Mouse (Mus musculus) stomach, embryonic 16.5 days (tissue): Measurements from ENCODE around the gene Exoc3l4. TPM values are rescaled to one million over a fixed set of nuclear protein-coding genes. Genes with fewer than 3 reads are reported as not detected.

Experiments used
- ATAC-seq: fragments of 200-750 bp; cut with Nextera tagmentation; 2 replicates; pipeline ENCODE4 v1.8.0; 2017; ENCODE audit warnings: moderate number of reproducible peaks, moderate TSS enrichment; ENCODE audit not compliant: insufficient read depth, low FRiP score
- H3K27ac ChIP-seq: fragments of 300-500 bp; sonication (generic); 2 replicates; pipeline ENCODE4 v1.5.1; 2014; ENCODE audit warnings: low read length
- H3K27me3 ChIP-seq: fragments of 300-500 bp; sonication (generic); 2 replicates; pipeline ENCODE4 v1.6.1; 2014; ENCODE audit warnings: low read length, control low read depth, mixed read lengths; ENCODE audit not compliant: control insufficient read depth, insufficient read depth
- H3K36me3 ChIP-seq: fragments of 300-500 bp; sonication (generic); 2 replicates; pipeline ENCODE4 v1.6.1; 2014; ENCODE audit warnings: low read length; ENCODE audit not compliant: control insufficient read depth, insufficient read depth
- H3K4me1 ChIP-seq: fragments of 300-500 bp; sonication (generic); 2 replicates; pipeline ENCODE4 v1.6.1; 2014; ENCODE audit warnings: low read length, control low read depth, mixed read lengths; ENCODE audit not compliant: control insufficient read depth, insufficient read depth
- H3K4me2 ChIP-seq: fragments of 300-500 bp; sonication (generic); 2 replicates; pipeline ENCODE4 v1.6.1; 2014; ENCODE audit warnings: low read depth, low read length, mixed read lengths
- H3K4me3 ChIP-seq: fragments of 300-500 bp; sonication (generic); replicated peaks from 2 replicates; pipeline ENCODE4 v1.5.1; 2014; ENCODE audit warnings: mild to moderate bottlenecking, low read length
- H3K9ac ChIP-seq: fragments of 300-500 bp; sonication (generic); 2 replicates; pipeline ENCODE4 v1.6.1; 2014; ENCODE audit warnings: low read length
- H3K9me3 ChIP-seq: fragments of 300-500 bp; sonication (generic); replicated peaks from 2 replicates; pipeline ENCODE4 v1.6.1; 2016; ENCODE audit warnings: low read length, control low read depth; ENCODE audit not compliant: control insufficient read depth
- WGBS: fragments of 180-500 bp; shearing (Covaris S2); extraction: QIAGEN DNeasy Blood & Tissue Kit; methylation state at CpG from one replicate; pipeline ENCODE4 v1.1.7; 2014; 5-methylcytosine and 5-hydroxymethylcytosine counted together
- polyA plus RNA-seq: library from polyadenylated mRNA; unstranded; fragments of >200 nt; fragmentation: Nextera tagmentation; extraction: Ambion mirVana; gene quantifications from 2 replicates; pipeline ENCODE4 v1.2.1, GENCODE M21; 2015

Exoc3l4 gene
- polyA plus RNA-seq, 1 experiment from 2014 or later, result 9.6 TPM

DNA sequence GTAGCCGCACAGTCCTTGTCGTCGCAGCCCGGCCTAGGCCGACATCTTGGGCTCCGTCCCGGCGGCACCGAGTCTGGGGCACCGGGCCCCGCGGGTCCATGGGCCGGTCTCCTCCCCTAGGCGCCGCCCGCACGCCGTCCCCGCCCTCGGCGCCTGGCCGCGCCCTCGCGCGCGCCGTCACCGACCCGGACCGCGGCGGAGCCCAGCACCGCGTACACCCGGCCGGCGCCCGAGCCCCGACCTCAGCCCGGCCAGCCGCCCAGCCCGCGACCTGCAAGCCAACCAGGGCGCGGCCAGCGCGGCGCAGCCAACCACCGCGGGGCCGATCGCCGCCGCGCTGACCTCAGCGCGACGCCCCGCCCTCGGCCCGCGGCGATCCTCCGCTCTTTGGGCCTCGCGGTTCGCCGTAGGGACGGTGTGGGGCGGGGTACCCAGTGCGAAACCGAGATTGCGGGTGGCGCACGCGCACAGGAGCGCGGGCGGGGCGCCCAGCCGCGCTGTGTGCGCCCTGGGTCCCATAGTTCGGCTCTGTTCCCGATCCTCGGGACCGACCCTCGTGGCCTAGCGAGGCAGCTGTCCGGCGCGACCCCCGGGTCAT lies 39.3 kb upstream of the Exoc3l4 start, which contains the start of gene Cdc42bpb:
TSS of gene Cdc42bpb (minus strand) at position 343 of the 598 bp plus-strand sequence.
- peak; percentile 93 for ATAC-seq
- no peaks in the 10 kb centered on the region for H3K27me3 ChIP-seq
- no peaks in the 10 kb centered on the region for H3K9me3 ChIP-seq
- under 1% methylated on average over 92 of the region's 94 CpGs for WGBS
- H3K36me3 ChIP-seq, result no peaks in the 10 kb centered on the region
- H3K4me3 ChIP-seq, result peak within 1 kb of the TSS; percentile 99
- H3K9ac ChIP-seq, result peak within 1 kb of the TSS; percentile 98
- H3K4me1 ChIP-seq, result peaks cover 31% of the 10 kb centered on the region
- peak within 1 kb of the TSS; percentile 92 for H3K4me2 ChIP-seq
- peak within 1 kb of the TSS; percentile 95 for H3K27ac ChIP-seq

DNA sequence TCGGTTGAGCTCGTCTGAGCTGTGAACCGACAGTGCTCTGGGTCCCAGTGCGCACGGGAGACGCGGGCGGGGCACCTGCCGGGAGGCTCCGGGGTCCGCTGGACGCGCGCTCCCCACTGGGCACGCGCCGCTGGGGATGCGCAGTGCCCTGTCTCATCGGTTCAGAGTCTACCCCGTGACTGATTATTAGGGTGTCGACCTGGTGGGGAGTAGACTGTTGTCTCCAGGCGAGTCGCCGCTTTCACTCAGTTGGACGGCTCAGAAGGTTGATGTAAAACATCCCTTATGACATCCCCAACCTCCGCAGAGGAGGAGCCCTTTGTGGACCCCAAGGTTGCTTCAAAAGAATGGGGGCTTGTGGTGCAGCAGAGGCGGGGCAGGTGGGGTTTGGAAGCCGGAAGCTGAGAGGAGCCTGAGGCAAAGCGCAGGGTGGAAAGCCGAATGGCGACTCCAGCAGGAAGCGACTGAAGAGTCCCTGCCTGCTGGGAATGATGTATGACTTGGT lies 38.8 kb upstream of the Exoc3l4 start:
- H3K27me3 ChIP-seq, result no peaks in the 10 kb centered on the region
- H3K9me3 ChIP-seq, result no peaks in the 10 kb centered on the region
- H3K4me3 ChIP-seq, result peak overlapping the region; percentile 99
- peak overlapping the region; percentile 98 for H3K9ac ChIP-seq
- peak; percentile 60 for ATAC-seq
- peak overlapping the region; percentile 95 for H3K27ac ChIP-seq
- no peaks in the 10 kb centered on the region for H3K36me3 ChIP-seq
- H3K4me2 ChIP-seq, result peak overlapping the region; percentile 92
- WGBS, result under 1% methylated on average over 32 of the region's 32 CpGs
- H3K4me1 ChIP-seq, result peaks cover 31% of the 10 kb centered on the region

DNA sequence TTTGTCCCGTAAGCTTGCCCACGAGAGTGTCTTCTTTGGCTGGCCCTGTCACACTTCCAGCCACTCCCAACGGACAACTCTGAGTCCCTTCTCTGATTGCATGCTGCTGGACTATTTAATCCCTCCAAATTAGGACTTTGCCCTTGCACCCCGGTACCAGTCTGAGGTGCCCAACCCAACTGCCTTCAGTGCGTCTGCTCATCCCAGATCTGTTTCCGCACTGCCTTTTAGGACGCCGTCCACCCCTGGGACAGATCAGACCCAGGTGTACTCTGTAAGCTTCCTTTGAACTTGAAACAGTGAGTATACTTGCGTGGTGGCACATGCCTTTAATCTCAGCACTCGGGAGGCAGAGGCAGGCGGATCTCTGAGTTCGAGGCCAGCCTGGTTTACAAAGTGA lies 38.0 kb upstream of the Exoc3l4 start:
- 72% methylated on average over 12 of the region's 12 CpGs for WGBS
- no peaks in the 10 kb centered on the region for H3K9me3 ChIP-seq
- H3K27ac ChIP-seq, result no peak overlapping the region
- H3K36me3 ChIP-seq, result no peaks in the 10 kb centered on the region
- ATAC-seq, result no peak
- no peaks in the 10 kb centered on the region for H3K27me3 ChIP-seq
- H3K9ac ChIP-seq, result peak overlapping the region; percentile 98; the same call in 1 of the 2 replicates
- H3K4me3 ChIP-seq, result no peak overlapping the region
- H3K4me2 ChIP-seq, result peak overlapping the region; percentile 92
- H3K4me1 ChIP-seq, result peaks cover 30% of the 10 kb centered on the region

DNA sequence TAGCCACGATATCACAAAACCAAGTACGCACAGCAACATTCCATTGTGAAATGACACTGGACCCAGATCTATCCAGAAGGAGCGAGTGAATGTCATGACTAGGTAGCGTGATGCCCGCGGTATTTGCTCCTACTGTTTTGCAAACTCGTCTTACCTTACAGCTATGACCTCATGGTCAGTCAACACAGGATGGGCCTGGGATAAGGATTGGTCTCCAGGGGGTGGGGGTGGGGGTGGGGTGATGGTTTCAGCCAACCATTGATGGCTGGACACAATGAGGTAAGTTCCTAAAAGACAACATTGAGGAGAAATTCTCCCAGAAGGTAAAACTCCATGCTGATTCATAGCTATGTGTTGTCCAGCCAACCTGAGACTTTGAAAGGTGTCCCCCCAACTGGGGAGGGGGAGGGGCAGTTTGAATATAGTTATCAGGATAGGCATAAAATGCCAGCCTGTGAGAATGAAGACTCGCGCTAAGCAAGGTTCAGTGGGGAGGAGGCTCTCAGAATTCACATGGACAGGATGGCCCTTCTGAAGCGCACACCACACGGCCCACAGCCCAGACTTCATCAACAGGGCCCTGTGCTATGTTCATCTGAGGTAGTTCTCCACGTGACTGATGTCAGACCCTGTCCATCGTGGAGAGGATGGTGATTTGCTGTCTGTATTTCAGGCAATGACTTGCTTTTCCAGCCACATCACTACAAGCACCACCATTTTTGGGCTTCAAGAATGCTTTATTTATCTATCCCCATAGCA lies 30.8 kb upstream of the Exoc3l4 start:
- 80% methylated on average over 13 of the region's 13 CpGs for WGBS
- H3K36me3 ChIP-seq, result no peaks in the 10 kb centered on the region
- H3K9me3 ChIP-seq, result 0 out of 2 replicates have a peak, but pooled peaks cover 3% of the 10 kb centered on the region
- H3K9ac ChIP-seq, result no peak overlapping the region
- H3K4me3 ChIP-seq, result no peak overlapping the region
- H3K27ac ChIP-seq, result peak overlapping the region; percentile 65
- no peaks in the 10 kb centered on the region for H3K27me3 ChIP-seq
- peaks cover 4% of the 10 kb centered on the region for H3K4me1 ChIP-seq
- H3K4me2 ChIP-seq, result no peak overlapping the region
- peak; percentile 61; the same call in 1 of the 2 replicates for ATAC-seq

DNA sequence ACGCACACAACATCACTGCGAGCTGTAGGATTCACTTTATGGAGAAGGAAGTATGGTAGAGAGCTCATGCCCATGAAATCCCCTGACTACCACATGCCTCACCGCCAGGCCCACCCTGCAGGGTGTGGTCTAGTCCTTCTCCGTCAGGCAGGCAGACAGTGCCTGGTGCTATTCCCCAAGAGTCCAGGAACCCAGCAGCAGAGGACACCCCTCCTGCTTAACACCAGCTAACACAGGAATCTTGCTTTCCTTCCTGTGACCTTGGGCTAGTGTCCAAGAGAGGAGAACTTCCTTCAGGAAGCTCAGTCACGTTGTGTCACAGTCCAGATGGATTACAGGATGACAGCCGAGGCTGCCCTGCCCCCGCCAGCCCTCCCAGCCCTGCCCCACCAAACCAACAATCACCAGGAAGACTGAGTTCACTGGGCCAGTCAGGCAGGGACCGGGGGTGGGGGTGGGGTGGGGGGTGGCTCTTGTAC lies 30.1 kb upstream of the Exoc3l4 start:
- peaks cover 4% of the 10 kb centered on the region for H3K4me1 ChIP-seq
- no peaks in the 10 kb centered on the region for H3K27me3 ChIP-seq
- H3K4me3 ChIP-seq, result no peak overlapping the region
- 28% methylated on average over 8 of the region's 8 CpGs for WGBS
- no peaks in the 10 kb centered on the region for H3K36me3 ChIP-seq
- peak overlapping the region; percentile 65 for H3K27ac ChIP-seq
- H3K4me2 ChIP-seq, result 0 out of 2 replicates have a peak overlapping the region, but pooled peaks have one; percentile 3
- H3K9me3 ChIP-seq, result 0 out of 2 replicates have a peak, but pooled peaks cover 3% of the 10 kb centered on the region
- ATAC-seq, result peak; percentile 92
- no peak overlapping the region for H3K9ac ChIP-seq

DNA sequence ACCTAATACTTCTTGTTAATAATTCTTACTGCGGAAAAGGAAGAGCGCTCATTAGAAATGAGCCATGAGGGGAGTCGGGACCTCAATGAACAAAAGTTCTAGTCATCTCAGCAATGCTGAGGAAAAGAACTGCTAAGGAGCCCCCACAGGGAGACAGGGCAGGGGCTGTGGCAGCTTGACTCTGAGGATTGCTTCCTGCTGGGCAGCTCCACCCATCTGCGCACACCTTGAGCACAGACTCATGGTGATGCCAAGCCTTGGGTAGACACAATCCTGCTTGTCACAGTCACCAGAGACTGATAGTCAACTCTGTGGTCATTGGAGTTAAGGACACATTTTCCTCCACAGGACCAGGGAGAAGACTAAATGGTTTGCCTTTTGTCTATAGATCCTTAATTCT lies 29.7 kb upstream of the Exoc3l4 start:
- peaks cover 4% of the 10 kb centered on the region for H3K4me1 ChIP-seq
- peak; percentile 67 for ATAC-seq
- H3K9me3 ChIP-seq, result 0 out of 2 replicates have a peak, but pooled peaks cover 3% of the 10 kb centered on the region
- H3K9ac ChIP-seq, result no peak overlapping the region
- H3K36me3 ChIP-seq, result no peaks in the 10 kb centered on the region
- H3K27ac ChIP-seq, result peak overlapping the region; percentile 65
- H3K27me3 ChIP-seq, result no peaks in the 10 kb centered on the region
- 0 out of 2 replicates have a peak overlapping the region, but pooled peaks have one; percentile 3 for H3K4me2 ChIP-seq
- WGBS, result 76% methylated on average over 4 of the region's 4 CpGs
- no peak overlapping the region for H3K4me3 ChIP-seq

DNA sequence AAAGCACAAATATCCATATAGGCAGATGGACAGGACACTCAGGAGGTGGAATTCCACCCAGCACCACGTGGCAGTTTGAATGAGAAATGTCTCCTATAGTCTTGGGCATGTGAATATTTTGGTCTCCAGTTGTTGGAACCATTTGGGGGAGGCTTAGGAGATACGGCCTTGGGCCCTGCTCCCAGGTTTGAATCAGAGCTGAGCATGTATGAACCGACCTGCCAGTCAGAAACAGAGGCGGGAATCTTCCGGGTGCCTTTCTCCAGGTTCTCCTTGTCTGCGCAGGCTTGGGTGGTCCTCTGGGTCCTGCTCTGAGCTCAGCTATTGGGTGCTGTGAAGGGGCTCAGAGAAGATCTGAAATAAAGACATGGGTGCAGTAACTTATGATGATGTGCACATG lies 22.8 kb upstream of the Exoc3l4 start:
- ATAC-seq, result no peak
- no peak overlapping the region for H3K4me2 ChIP-seq
- no peak overlapping the region for H3K9ac ChIP-seq
- no peak overlapping the region for H3K27ac ChIP-seq
- H3K36me3 ChIP-seq, result no peaks in the 10 kb centered on the region
- WGBS, result 82% methylated on average over 6 of the region's 6 CpGs
- no peaks in the 10 kb centered on the region for H3K4me1 ChIP-seq
- H3K4me3 ChIP-seq, result no peak overlapping the region
- H3K27me3 ChIP-seq, result no peaks in the 10 kb centered on the region
- H3K9me3 ChIP-seq, result no peaks in the 10 kb centered on the region

DNA sequence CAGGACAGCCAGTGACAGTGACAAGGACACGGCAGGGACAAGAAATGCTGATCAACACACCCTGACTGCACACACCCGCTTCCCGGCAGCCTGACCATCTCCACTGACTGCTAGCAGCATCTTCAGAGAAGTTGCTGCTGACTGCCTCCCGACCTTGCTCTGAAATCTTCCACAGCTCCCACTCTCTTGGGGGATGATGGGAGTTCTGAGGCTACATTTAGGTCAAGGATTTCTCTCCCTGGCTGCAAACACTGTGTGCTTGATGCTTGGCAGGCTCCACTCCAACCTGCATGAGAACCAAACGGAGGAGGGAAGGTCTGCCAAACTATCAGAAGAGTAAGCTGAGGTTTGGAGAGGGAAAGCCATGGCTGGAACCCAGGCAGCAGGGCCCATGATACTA lies 19.8 kb upstream of the Exoc3l4 start:
- H3K4me2 ChIP-seq, result no peak overlapping the region
- no peak for ATAC-seq
- no peaks in the 10 kb centered on the region for H3K36me3 ChIP-seq
- H3K27me3 ChIP-seq, result no peaks in the 10 kb centered on the region
- H3K9ac ChIP-seq, result no peak overlapping the region
- no peaks in the 10 kb centered on the region for H3K4me1 ChIP-seq
- no peaks in the 10 kb centered on the region for H3K9me3 ChIP-seq
- 54% methylated on average over 5 of the region's 5 CpGs for WGBS
- no peak overlapping the region for H3K27ac ChIP-seq
- H3K4me3 ChIP-seq, result no peak overlapping the region
